Mouse (Mus musculus) cortical plate, adult 2 months (tissue): Measurements from ENCODE around the gene Isx. TPM values are rescaled to one million over a fixed set of nuclear protein-coding genes. Genes with fewer than 3 reads are reported as not detected.

Experiments
- H3K27ac ChIP-seq: fragments of 200-500 bp; 2 replicates; pipeline ENCODE4 v1.5.1; 2012; ENCODE audit warnings: low read length, control low read depth, inconsistent platforms; ENCODE audit not compliant: insufficient read depth
- H3K4me1 ChIP-seq: fragments of 200-500 bp; 2 replicates; pipeline ENCODE4 v1.6.1; 2011; ENCODE audit warnings: low read length; ENCODE audit not compliant: control insufficient read depth, insufficient read depth
- H3K4me3 ChIP-seq: fragments of 200-500 bp; 2 replicates; pipeline ENCODE4 v1.5.1; 2011; ENCODE audit warnings: mild to moderate bottlenecking, low read length, control low read depth; ENCODE audit not compliant: insufficient read depth
- CTCF ChIP-seq: fragments of 200-500 bp; IDR thresholded peaks from 2 replicates; pipeline ENCODE4 v1.5.1; 2011; ENCODE audit warnings: mild to moderate bottlenecking, control low read depth, low read length; ENCODE audit not compliant: insufficient read depth; ENCODE audit errors: extremely low read depth
- POLR2A ChIP-seq: fragments of 200-500 bp; IDR thresholded peaks from 2 replicates; pipeline ENCODE4 v1.6.1; 2011; ENCODE audit warnings: mild to moderate bottlenecking, low read length, control low read depth; ENCODE audit not compliant: insufficient read depth; ENCODE audit errors: extremely low read depth
- polyA plus RNA-seq: library from polyadenylated mRNA; depleted of rRNA; stranded (reverse); fragments of >200 nt; gene quantifications from 2 replicates; pipeline ENCODE4 v1.2.3, GENCODE M21; 2012

The Isx gene
- polyA plus RNA-seq, 1 experiment = not detected

DNA sequence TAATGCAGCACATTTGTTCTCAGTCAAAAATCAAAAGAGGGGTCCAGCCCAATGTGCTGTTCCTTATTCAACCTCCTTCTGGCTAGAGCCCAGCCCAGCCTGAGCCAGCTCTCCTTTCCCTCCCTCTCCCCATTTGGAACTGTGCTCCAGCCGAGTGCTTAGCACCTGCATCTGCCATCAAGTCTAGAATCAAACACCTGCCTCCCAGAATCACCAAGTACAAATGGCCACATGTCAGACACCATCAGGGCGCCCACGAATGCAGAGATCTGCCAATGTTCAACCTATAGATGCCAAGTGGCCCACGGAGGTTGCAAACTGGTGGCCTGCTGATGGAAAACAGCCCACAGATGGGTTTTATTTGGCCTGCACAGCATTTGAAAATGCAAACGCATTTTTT lies 18.1 kb downstream of the Isx start:
- Histone ChIP-seq H3K4me1 (peaks cover 3% of the 10 kb centered on the region; the same call in 1 of the 2 replicates), H3K27ac (no peak overlapping the region), H3K4me3 (no peak overlapping the region)
- no peak for TF ChIP-seq POLR2A
- TF ChIP-seq CTCF = no peak

DNA sequence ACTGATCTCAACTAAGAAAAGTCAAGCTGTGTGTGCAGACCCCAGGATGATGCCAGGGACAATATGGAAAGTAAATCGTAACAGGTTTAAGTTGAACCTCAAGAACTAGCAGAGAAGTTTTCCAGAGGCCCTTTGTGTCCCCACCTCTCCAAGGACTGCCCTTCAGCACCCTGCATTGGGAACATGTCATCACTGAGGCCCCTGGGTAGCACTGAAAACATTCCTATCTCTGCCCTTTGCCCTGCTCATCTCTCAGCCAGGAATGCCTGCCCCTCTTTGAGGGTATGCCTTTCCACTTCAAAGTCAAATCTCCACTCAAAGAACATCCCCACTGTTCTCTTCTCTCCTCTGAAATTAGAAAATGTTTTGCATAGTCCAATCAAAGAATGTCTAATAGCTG lies 23.3 kb downstream of the Isx start:
- TF ChIP-seq POLR2A (no peak), CTCF (no peak)
- Histone ChIP-seq H3K27ac (no peak overlapping the region), H3K4me1 (peaks cover 7% of the 10 kb centered on the region; the same call in 1 of the 2 replicates), H3K4me3 (no peak overlapping the region)

DNA sequence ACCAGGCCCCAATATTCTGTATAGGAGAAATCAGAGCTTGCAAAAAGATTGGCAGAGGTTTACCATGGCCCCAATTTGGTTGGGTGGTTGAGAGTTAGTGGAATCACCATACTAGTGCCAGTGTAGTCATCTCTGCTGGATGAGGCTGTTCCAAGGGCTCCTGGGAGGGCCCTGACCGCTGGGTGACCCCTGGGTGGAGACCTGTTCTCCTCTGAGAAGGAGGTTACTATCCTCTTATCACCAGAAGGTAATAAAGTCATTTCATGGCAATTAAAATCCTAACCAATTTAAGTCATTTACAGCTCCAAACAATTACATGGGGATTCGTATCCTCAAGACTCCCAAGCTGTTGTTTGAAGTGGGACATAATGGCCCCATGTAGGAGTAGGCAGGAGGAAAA lies 24.3 kb downstream of the Isx start:
- no peak overlapping the region for H3K27ac ChIP-seq
- H3K4me1 ChIP-seq = peaks cover 7% of the 10 kb centered on the region; the same call in 1 of the 2 replicates
- no peak overlapping the region for H3K4me3 ChIP-seq
- TF ChIP-seq POLR2A (no peak), CTCF (no peak)

DNA sequence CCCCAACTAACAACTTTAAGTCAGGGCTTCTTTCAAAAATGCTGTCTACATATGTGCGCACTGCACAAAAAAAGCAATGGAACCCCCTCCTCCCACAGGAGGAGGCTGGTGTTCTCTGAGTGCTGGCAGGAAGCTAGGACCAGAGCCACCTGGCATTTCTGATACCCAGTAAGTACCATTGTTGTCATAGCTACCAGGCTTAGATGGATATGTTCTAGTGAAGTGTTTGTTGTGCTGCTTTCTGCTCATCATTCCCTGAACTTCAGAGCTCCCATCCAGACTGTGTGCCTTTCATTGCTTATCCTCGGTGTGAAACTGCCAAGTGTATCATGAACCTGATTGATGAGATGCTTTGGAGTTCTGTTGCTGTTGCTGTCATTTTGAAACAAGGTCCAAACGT lies 26.8 kb downstream of the Isx start:
- no peak for TF ChIP-seq CTCF
- no peak for TF ChIP-seq POLR2A
- no peak overlapping the region for H3K27ac ChIP-seq
- H3K4me1 ChIP-seq = peaks cover 5% of the 10 kb centered on the region; the same call in 1 of the 2 replicates

DNA sequence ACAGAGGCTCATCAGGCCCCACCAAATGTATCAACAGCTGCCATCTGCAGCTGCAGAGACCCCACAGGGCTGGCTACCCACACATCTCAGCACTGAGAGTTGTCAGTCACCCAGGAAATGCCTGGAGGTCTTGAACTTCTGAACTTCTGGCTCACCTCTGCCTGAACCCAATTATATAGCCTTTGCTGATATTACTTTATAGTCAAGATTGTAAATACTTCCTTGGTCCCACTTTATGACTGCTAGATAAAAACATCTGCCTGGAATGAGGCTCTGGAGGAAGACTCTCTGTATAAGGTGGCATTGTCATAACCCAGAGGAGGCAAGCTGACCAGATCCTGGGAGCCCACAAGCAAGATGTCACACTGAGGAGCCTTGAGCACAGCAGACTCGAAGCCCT lies 28.8 kb downstream of the Isx start:
- no peak overlapping the region for H3K27ac ChIP-seq
- no peak overlapping the region for H3K4me3 ChIP-seq
- peaks cover 5% of the 10 kb centered on the region; the same call in 1 of the 2 replicates for H3K4me1 ChIP-seq
- TF ChIP-seq CTCF (no peak), POLR2A (no peak)

More for the DNA sequence above, 26.8 kb downstream of the Isx start:
- H3K4me3 ChIP-seq = no peak overlapping the region

DNA sequence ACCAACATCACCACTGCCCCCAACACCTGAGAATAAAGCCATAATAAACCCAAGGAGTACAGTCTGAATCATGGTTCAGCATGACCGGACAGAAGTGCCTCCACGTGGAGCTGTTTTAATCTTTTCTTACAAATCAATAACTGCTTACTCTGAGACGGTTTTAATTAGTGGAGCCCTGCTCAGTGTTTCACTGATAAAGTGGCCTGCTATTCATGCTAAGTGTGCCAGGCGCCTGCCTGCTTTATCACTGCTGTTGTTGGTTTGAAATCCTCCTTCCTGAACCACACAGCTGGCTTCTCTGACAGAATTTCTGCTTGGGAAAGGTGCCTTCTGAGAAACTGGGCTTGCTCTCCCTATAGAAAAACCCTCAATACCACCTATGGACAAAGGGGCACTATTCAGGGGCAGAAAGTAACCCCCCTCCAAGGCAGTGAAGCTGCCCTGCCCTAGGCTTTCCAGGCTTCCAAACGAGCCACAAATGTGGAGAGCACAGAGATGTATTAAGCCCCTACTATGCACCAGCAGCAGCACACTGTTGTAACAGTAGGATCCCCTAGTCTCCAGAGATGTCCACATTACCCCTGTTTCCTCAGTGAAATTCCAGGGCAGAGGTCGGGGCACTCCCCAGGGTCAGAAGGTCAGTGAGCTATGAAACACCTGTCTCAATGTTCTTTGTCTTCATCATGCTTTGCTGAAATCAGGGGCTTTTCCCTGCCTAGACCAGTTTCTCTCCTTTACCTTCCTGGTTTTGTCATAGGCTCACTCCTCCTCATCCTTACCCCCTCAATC lies 30.3 kb downstream of the Isx start:
- H3K27ac ChIP-seq = no peak overlapping the region
- TF ChIP-seq CTCF (no peak), POLR2A (no peak)
- no peak overlapping the region for H3K4me3 ChIP-seq
- H3K4me1 ChIP-seq = peaks cover 5% of the 10 kb centered on the region; the same call in 1 of the 2 replicates

DNA sequence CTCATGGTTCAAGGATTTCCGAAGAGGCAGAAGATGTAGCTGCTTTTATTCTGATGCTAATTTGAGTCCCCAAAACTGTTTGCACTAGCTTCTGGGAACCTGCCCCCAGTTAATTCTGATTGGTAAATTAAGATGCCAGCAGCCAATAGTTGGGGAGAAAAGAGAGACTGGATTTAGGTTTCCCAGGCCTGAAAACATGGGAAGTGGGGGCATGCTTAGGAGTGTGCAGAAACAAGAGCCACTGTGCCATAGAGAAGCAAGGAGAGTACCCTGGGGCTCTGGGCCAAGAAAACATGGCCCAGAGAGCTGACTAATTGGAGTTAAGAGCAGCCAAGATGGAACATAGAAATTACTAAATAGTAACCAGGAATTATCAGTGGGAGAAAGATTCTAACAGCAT lies 33.4 kb downstream of the Isx start:
- H3K4me1 ChIP-seq = no peaks in the 10 kb centered on the region
- TF ChIP-seq POLR2A (no peak), CTCF (no peak)
- H3K4me3 ChIP-seq = no peak overlapping the region
- H3K27ac ChIP-seq = no peak overlapping the region

DNA sequence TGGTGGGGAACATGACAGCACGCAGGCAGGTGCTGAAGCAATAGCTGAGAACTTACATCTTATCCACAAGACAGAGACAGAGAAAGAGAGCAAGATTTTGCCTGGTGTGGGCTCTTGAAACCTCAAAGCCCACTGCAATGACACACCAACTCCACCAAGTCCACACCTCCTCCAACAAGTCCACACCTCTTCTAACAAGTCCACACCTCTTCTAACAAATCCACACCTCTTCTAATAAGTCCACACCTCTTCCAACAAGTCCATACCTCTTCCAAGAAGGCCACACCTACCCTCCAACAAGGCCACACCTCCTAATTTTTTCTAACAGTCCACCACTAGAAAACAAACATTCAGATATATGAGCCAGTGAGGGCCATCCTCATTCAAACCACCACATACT lies 37.7 kb downstream of the Isx start:
- Histone ChIP-seq H3K27ac (no peak overlapping the region), H3K4me1 (no peaks in the 10 kb centered on the region), H3K4me3 (no peak overlapping the region)
- TF ChIP-seq POLR2A (no peak), CTCF (no peak)

DNA sequence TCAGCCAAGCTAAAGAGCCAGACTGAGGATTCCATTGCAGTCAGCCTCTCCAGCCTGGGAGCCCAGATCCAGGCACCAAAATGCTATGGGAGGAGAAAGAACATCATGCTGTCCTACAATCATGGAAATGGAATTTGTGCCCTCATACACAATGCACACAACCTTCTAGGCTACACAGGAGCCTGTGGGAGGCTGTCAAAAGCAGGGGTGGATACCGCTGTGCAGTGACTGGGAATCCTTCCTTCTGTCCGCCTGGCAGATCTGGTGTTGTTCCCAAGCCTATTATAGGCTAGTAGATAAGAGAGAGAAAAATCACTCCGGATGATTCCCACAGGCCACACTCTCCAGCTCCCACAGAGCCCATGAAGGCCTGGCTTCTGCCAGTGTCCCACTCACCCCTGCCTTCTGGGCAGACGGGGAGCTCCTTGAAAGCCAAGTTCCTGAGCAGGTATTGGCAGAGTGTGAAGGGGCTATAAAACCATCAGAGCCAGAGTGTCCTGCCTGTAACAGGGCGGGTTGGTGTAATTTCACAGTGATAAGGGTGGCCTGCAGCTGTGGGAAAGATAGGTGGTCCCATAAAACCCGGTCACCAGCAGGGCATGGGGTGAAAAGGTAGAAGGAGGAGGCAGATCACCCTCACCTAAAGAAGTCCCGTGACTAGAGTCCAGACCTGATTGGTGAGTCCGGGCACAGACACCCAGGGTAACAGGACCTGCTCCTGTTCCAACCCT lies 47.9 kb downstream of the Isx start:
- TF ChIP-seq POLR2A = no peak
- TF ChIP-seq CTCF = no peak
- Histone ChIP-seq H3K4me1 (peaks cover 2% of the 10 kb centered on the region; the same call in 1 of the 2 replicates), H3K27ac (no peak overlapping the region), H3K4me3 (no peak overlapping the region)

DNA sequence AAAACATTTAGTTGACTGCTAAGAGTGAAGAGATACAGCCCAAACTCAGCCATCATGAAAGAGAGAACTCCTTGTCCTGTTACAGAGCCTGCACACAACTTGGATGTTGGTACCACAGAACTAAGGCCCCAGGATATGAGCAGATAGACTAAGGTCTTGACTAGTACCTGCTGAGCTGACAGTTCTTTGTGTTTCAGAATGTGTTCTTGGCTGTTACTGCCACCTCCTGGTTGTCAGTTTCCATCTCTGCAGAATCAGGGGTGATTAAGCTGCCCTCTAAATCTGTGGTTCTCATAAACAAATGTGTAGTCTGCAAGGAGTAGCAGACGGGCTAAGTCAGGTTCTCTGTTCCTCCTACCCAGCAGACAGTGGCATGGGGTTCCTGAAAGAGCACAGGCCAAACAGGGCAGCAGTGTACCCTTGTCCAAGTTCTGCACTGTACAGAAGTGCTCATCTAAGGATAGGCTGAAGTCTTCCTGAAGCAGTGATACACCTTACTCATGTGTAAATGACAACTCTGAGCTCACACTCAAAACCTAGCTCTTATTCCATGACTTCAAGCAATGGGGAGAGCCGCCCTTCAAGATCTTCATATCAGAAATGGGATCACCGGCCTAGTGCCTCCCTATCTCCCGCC lies 49.0 kb downstream of the Isx start:
- no peak overlapping the region for H3K4me3 ChIP-seq
- TF ChIP-seq POLR2A (no peak), CTCF (peak; percentile 55)
- H3K27ac ChIP-seq = no peak overlapping the region
- H3K4me1 ChIP-seq = peaks cover 2% of the 10 kb centered on the region; the same call in 1 of the 2 replicates
